Mouse (Mus musculus) CH12.LX (cell line): ENCODE results near the gene Rab21. TPM values are rescaled to one million over a fixed set of nuclear protein-coding genes. Genes with fewer than 3 reads are reported as not detected.

Experiments used
- DNase-seq: peaks from one replicate; pipeline ENCODE4 v3.0.0-alpha.2; 2013; ENCODE audit errors: extremely low read depth
- H3K27ac ChIP-seq: 2 replicates; pipeline ENCODE4 v1.5.1; 2012; ENCODE audit warnings: low read depth, mild to moderate bottlenecking, control low read depth, moderate library complexity; ENCODE audit not compliant: insufficient read depth
- H3K27me3 ChIP-seq: replicated peaks from 2 replicates; pipeline ENCODE3; 2012; ENCODE audit warnings: inconsistent platforms
- H3K36me3 ChIP-seq, 2 experiments: replicated peaks in 1 of 2; 2 replicates each; pipeline versions ENCODE3 to v1.6.1; 2012; ENCODE audit warnings: inconsistent platforms in 1 of 2, low read length in 1 of 2, mild to moderate bottlenecking in 1 of 2, mixed read lengths in 1 of 2, moderate library complexity in 1 of 2; ENCODE audit not compliant: control insufficient read depth in 1 of 2, insufficient read depth in 1 of 2
- H3K4me1 ChIP-seq, 2 experiments: 2 replicates each; pipeline ENCODE4 v1.6.1; 2012; ENCODE audit warnings: inconsistent platforms in 1 of 2, moderate library complexity in 1 of 2; ENCODE audit not compliant: insufficient read depth in 2 of 2, control insufficient read depth in 1 of 2
- H3K4me2 ChIP-seq: 2 replicates; pipeline ENCODE4 v1.6.1; 2012; ENCODE audit warnings: low read depth, mild to moderate bottlenecking, control low read depth; ENCODE audit not compliant: poor library complexity, insufficient read depth, severe bottlenecking
- H3K4me3 ChIP-seq, 3 experiments: fragments of 150-350 bp in 1 of 3; sonication (generic) in 1 of 3; replicated peaks in 1 of 3; 2 replicates each; pipeline versions ENCODE3 to v1.5.1; 2011 to 2012; ENCODE audit warnings: low read depth in 2 of 3, low read length in 2 of 3, mild to moderate bottlenecking in 2 of 3, moderate library complexity in 2 of 3, control low read depth in 1 of 3, improper control_type of control experiment in 1 of 3, inconsistent platforms in 1 of 3, mixed read lengths in 1 of 3; ENCODE audit not compliant: poor library complexity in 1 of 3
- H3K79me2 ChIP-seq: replicated peaks from 2 replicates; pipeline ENCODE4 v1.6.1; 2012; ENCODE audit warnings: mild to moderate bottlenecking, moderate library complexity; ENCODE audit not compliant: control insufficient read depth, poor library complexity, insufficient read depth, severe bottlenecking; ENCODE audit errors: extremely low read depth
- H3K9ac ChIP-seq: 2 replicates; pipeline ENCODE4 v1.6.1; 2012; ENCODE audit warnings: low read depth, mild to moderate bottlenecking, control low read depth, moderate library complexity; ENCODE audit not compliant: insufficient read depth
- H3K9me3 ChIP-seq: replicated peaks from 2 replicates; pipeline ENCODE3; 2012; ENCODE audit warnings: low read length, inconsistent platforms, mixed read lengths
- BHLHE40 ChIP-seq: IDR thresholded peaks from 2 replicates; pipeline ENCODE4 v1.6.1; 2011; ENCODE audit warnings: mild to moderate bottlenecking, low read depth, low read length, improper control_type of control experiment
- CHD2 ChIP-seq: IDR thresholded peaks from 2 replicates; pipeline ENCODE4 v1.6.1; 2011; ENCODE audit warnings: low read length, improper control_type of control experiment
- CTCF ChIP-seq, 2 experiments: IDR thresholded peaks in 1 of 2; conservative IDR thresholded peaks in 1 of 2; 2 replicates each; pipeline ENCODE4 v1.5.1; 2011 to 2012; ENCODE audit warnings: low read depth in 2 of 2, low read length in 2 of 2, improper control_type of control experiment in 1 of 2, inconsistent platforms in 1 of 2, mild to moderate bottlenecking in 1 of 2, moderate library complexity in 1 of 2
- E2F4 ChIP-seq: IDR thresholded peaks from 2 replicates; pipeline ENCODE4 v1.6.1; 2011; ENCODE audit warnings: low read depth, low read length, improper control_type of control experiment; ENCODE audit not compliant: insufficient replicate concordance
- ELF1 ChIP-seq: IDR thresholded peaks from 2 replicates; pipeline ENCODE4 v1.6.1; 2014; ENCODE audit warnings: low read depth, mild to moderate bottlenecking, inconsistent platforms, low read length, improper control_type of control experiment
- EP300 ChIP-seq: IDR thresholded peaks from 2 replicates; pipeline ENCODE4 v1.6.1; 2011; ENCODE audit warnings: low read length, improper control_type of control experiment
- ETS1 ChIP-seq: conservative IDR thresholded peaks from 2 replicates; pipeline ENCODE4 v1.6.1; 2012; ENCODE audit warnings: low read depth, mild to moderate bottlenecking, inconsistent platforms, low read length, improper control_type of control experiment, moderate library complexity
- IRF4 ChIP-seq: IDR thresholded peaks from 2 replicates; pipeline ENCODE4 v1.6.1; 2014; ENCODE audit warnings: low read depth, mild to moderate bottlenecking, inconsistent platforms, low read length, improper control_type of control experiment
- JUN ChIP-seq: IDR thresholded peaks from 2 replicates; pipeline ENCODE4 v1.6.1; 2011; ENCODE audit warnings: low read depth, mild to moderate bottlenecking, low read length, improper control_type of control experiment, moderate library complexity; ENCODE audit not compliant: insufficient read depth
- JUND ChIP-seq: conservative IDR thresholded peaks from 2 replicates; pipeline ENCODE4 v1.6.1; 2011; ENCODE audit warnings: low read depth, low read length, improper control_type of control experiment
- KAT2A ChIP-seq: IDR thresholded peaks from 2 replicates; pipeline ENCODE4 v1.6.1; 2012; ENCODE audit warnings: low read length, improper control_type of control experiment, inconsistent platforms; ENCODE audit not compliant: insufficient replicate concordance
- MAZ ChIP-seq: IDR thresholded peaks from 2 replicates; pipeline ENCODE4 v1.6.1; 2012; ENCODE audit warnings: low read depth, mild to moderate bottlenecking, inconsistent platforms, low read length, improper control_type of control experiment, moderate library complexity
- MXI1 ChIP-seq: IDR thresholded peaks from 2 replicates; pipeline ENCODE4 v1.6.1; 2011; ENCODE audit warnings: mild to moderate bottlenecking, low read depth, low read length, improper control_type of control experiment
- MYC ChIP-seq: IDR thresholded peaks from 2 replicates; pipeline ENCODE4 v1.6.1; 2011; ENCODE audit warnings: low read depth, mild to moderate bottlenecking, improper control_type of control experiment, low read length
- NELFE ChIP-seq: IDR thresholded peaks from 2 replicates; pipeline ENCODE4 v1.6.1; 2011; ENCODE audit warnings: low read depth, low read length, improper control_type of control experiment
- NRF1 ChIP-seq: IDR thresholded peaks from 2 replicates; pipeline ENCODE4 v1.6.1; 2014; ENCODE audit warnings: low read depth, mild to moderate bottlenecking, inconsistent platforms, low read length, improper control_type of control experiment, moderate library complexity
- POLR2A ChIP-seq: IDR thresholded peaks from 2 replicates; pipeline ENCODE4 v1.6.1; 2011; ENCODE audit warnings: low read depth, mild to moderate bottlenecking, improper control_type of control experiment, low read length
- POLR2AphosphoS2 ChIP-seq: IDR thresholded peaks from 2 replicates; pipeline ENCODE4 v1.6.1; 2011; ENCODE audit warnings: low read depth, low read length, improper control_type of control experiment
- RCOR1 ChIP-seq: conservative IDR thresholded peaks from 2 replicates; pipeline ENCODE4 v1.6.1; 2012; ENCODE audit warnings: low read depth, mild to moderate bottlenecking, inconsistent platforms, low read length, improper control_type of control experiment
- SIN3A ChIP-seq: IDR thresholded peaks from 2 replicates; pipeline ENCODE4 v1.6.1; 2012; ENCODE audit warnings: low read length, improper control_type of control experiment, inconsistent platforms
- SMC3 ChIP-seq: IDR thresholded peaks from 2 replicates; pipeline ENCODE4 v1.6.1; 2011; ENCODE audit warnings: low read depth, low read length, improper control_type of control experiment
- TBP ChIP-seq: conservative IDR thresholded peaks from 2 replicates; pipeline ENCODE4 v1.6.1; 2011; ENCODE audit warnings: low read depth, low read length, improper control_type of control experiment
- TCF12 ChIP-seq: IDR thresholded peaks from 2 replicates; pipeline ENCODE4 v1.6.1; 2014; ENCODE audit warnings: low read depth, mild to moderate bottlenecking, inconsistent platforms, low read length, improper control_type of control experiment
- UBTF ChIP-seq: IDR thresholded peaks from 2 replicates; pipeline ENCODE4 v1.6.1; 2012; ENCODE audit warnings: low read depth, mild to moderate bottlenecking, inconsistent platforms, low read length, improper control_type of control experiment, moderate library complexity
- USF1 ChIP-seq: IDR thresholded peaks from 2 replicates; pipeline ENCODE4 v1.6.1; 2014; ENCODE audit warnings: low read depth, mild to moderate bottlenecking, inconsistent platforms, low read length, improper control_type of control experiment
- ZC3H11A ChIP-seq: IDR thresholded peaks from 2 replicates; pipeline ENCODE4 v1.6.1; 2012; ENCODE audit warnings: low read depth, mild to moderate bottlenecking, inconsistent platforms, low read length, improper control_type of control experiment
- ZNF384 ChIP-seq: IDR thresholded peaks from 2 replicates; pipeline ENCODE4 v1.6.1; 2012; ENCODE audit warnings: low read depth, low read length, improper control_type of control experiment, inconsistent platforms
- dilution Hi-C: fragments of 300-500 bp; cut with MboI; formaldehyde crosslinking; loops from 2 replicates; pipeline ENCODE4 v1.14.3; 2020; ENCODE audit warnings: low sequenced_read_pairs; ENCODE audit not compliant: extremely low pct_unique_long_range_greater_than_20kb, extremely low pct_ligation_motif_present
- in situ Hi-C: fragments of 300-500 bp; cut with MboI; formaldehyde crosslinking; loops from 3 replicates; pipeline ENCODE4 v1.14.3; 2019; ENCODE audit warnings: low sequenced_read_pairs, low pct_ligation_motif_present, low pct_unique_long_range_greater_than_20kb, mixed read lengths
- polyA plus RNA-seq: library from polyadenylated mRNA; unstranded; fragments of >175 nt; gene quantifications from 2 replicates; pipeline ENCODE4 v1.2.1, GENCODE M21; 2012; ENCODE audit warnings: low read depth; ENCODE audit not compliant: insufficient read length
- total RNA-seq, 2 experiments: library from RNA; depleted of rRNA; stranded (reverse); fragments of 300-350 nt in 1 of 2; fragments of >200 nt in 1 of 2; gene quantifications; 2 replicates each; pipeline ENCODE4 v1.2.3; 2012 to 2014

The Rab21 gene
- total and polyA plus RNA-seq, 3 experiments: 55.6 to 58.4 (median 57.4) TPM

DNA sequence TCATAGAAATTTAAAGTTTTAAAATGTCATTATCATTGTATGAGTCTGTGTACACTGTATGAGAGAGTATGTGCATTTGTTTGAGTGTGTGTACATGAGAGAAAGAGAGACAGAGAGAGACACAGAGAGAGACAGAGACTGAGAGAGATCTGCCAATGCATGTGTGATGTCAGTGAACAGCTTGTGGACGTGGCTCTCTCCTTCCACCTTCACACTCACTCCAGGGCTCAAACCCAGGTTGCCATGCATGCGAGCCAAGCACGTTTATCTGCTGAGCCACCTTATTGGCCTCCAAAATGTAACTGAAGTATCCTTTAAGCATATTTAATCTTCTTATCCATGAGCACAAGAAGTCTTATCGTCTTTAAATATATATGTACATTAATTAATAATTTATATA lies 21.5 kb upstream of the Rab21 start:
- Histone ChIP-seq H3K36me3 (peaks cover 18 to 37% of the 10 kb centered on the region in 2 experiments), H3K9ac (no peak overlapping the region), H3K9me3 (no peaks in the 10 kb centered on the region), H3K27ac (no peak overlapping the region), H3K79me2 (0 out of 2 replicates have a peak, but pooled peaks cover 3% of the 10 kb centered on the region), H3K4me3 (no peak overlapping the region), H3K27me3 (no peaks in the 10 kb centered on the region), H3K4me2 (no peak overlapping the region), H3K4me1 (peaks cover 10 to 56% of the 10 kb centered on the region in 2 experiments)
- in situ Hi-C loops: no loop called here
- DNase-seq: no peak
- dilution Hi-C loops: no loop called here
- TF ChIP-seq TCF12 (no peak), POLR2AphosphoS2 (no peak), ETS1 (no peak), CTCF (conservative IDR thresholded peaks at IDR 0.05 in 1 of 2, IDR thresholded peaks at IDR 0.05 in 1 of 2; ENCODE audit: low read depth in 2 of 2, low read length in 2 of 2) (no peak), POLR2A (no peak), JUN (no peak), ELF1 (no peak), ZNF384 (no peak), ZC3H11A (no peak), EP300 (no peak), JUND (no peak), MAZ (no peak), KAT2A (no peak), SMC3 (no peak), USF1 (no peak), CHD2 (no peak), UBTF (no peak), NELFE (no peak), RCOR1 (no peak)

DNA sequence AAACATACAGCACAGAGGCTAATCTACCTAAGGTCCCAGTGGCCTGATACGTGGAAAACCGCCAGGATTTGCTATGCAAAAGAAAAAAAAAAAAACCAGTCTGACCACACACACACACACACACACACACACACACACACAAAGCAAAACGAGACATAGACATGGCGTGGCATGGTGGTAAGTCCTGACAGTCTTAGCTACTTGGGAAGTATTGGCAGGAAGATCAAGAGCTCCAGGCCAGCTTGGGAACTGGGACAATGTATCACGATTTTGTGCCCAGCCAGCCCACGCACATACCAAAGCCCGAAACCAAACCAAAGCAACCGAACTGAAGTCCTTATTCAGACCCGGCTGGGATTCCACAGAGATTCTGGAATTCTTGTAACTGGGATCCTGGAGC lies 18.1 kb upstream of the Rab21 start:
- Histone ChIP-seq H3K9ac (peak overlapping the region; percentile 82), H3K79me2 (0 out of 2 replicates have a peak, but pooled peaks cover 3% of the 10 kb centered on the region), H3K4me2 (peak overlapping the region; percentile 96), H3K4me1 (peaks cover 18 to 57% of the 10 kb centered on the region in 2 experiments), H3K27ac (peak overlapping the region; percentile 100)
- DNase-seq: no peak
- in situ Hi-C loops: loop anchor here (5.0 kb wide), 1 partner anchor 54 kb away; no protein-coding TSS in a partner anchor
- no peak for TF ChIP-seq ZC3H11A
- peak; percentile 42; the same call in 1 of the 2 replicates for TF ChIP-seq POLR2A
- TF ChIP-seq IRF4: peak; percentile 30; the same call in 1 of the 2 replicates
- peak; percentile 81; the same call in 1 of the 2 replicates for TF ChIP-seq SIN3A
- peak; percentile 24; the same call in 1 of the 2 replicates for TF ChIP-seq MYC
- peak; percentile 66 for TF ChIP-seq MXI1
- TF ChIP-seq TBP: peak; percentile 34; the same call in 1 of the 2 replicates
- no peak for TF ChIP-seq NRF1
- peak; percentile 97 for TF ChIP-seq ZNF384
- TF ChIP-seq RCOR1: peak; percentile 14; the same call in 1 of the 2 replicates
- TF ChIP-seq BHLHE40: peak; percentile 74
- no peak for TF ChIP-seq E2F4
- peak; percentile 55 for TF ChIP-seq CHD2
- TF ChIP-seq TCF12: peak; percentile 42; the same call in 1 of the 2 replicates
- TF ChIP-seq, all 38 proteins: peak for 11
- H3K9me3 ChIP-seq: no peaks in the 10 kb centered on the region
- H3K27me3 ChIP-seq: no peaks in the 10 kb centered on the region
- H3K4me3 ChIP-seq: peak overlapping the region; percentile 38 to 49 (median 46)
- dilution Hi-C loops: no loop called here
- H3K36me3 ChIP-seq: peaks cover 0 to 9% of the 10 kb centered on the region in 2 experiments
